Mouse (Mus musculus) liver, postnatal 0 days (tissue): ENCODE measurements around the gene Ltbp2.

Experiments
- CTCF ChIP-seq: sonication (generic); IDR thresholded peaks from 2 replicates; pipeline ENCODE4 v1.5.1; 2016; ENCODE audit warnings: antibody characterized with exemption, low read depth
- EP300 ChIP-seq: IDR thresholded peaks from 2 replicates; pipeline ENCODE4 v1.6.1; 2016; ENCODE audit warnings: antibody characterized with exemption, low read depth, mild to moderate bottlenecking

DNA sequence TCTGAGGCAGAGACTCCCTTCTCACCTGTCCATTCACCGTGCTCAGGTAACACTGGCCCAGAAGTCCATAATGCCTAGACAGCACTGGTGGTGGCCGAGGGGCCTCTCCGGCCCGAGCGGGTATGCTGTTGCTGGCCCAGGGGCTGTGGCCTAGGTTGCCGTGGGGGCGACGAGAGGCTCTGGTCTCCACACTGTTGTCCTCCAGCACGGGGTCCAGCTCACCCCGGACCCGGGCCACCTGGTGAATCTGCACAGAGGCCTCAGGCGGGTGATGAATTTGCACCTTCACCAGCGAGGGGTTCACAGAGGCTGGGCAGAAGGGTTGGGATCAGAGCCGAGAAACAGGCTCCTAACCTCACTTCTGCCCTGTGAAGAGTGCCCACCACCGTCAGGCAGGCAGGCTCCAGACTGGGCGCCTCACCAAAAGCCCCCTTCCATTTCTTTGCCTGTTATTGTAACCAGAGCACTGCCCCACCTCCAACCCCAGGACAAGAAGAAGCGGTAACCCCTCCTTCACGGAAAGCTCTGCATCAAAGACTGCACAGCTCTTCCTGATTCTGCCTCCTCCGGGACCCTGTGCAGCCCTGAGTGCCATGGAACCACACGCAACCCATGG lies 47.1 kb downstream of the Ltbp2 start:
- TF ChIP-seq CTCF: no peak
- TF ChIP-seq EP300: no peak
